ENCODE assay signal across 11 mouse cellular contexts in the genomic region with DNA sequence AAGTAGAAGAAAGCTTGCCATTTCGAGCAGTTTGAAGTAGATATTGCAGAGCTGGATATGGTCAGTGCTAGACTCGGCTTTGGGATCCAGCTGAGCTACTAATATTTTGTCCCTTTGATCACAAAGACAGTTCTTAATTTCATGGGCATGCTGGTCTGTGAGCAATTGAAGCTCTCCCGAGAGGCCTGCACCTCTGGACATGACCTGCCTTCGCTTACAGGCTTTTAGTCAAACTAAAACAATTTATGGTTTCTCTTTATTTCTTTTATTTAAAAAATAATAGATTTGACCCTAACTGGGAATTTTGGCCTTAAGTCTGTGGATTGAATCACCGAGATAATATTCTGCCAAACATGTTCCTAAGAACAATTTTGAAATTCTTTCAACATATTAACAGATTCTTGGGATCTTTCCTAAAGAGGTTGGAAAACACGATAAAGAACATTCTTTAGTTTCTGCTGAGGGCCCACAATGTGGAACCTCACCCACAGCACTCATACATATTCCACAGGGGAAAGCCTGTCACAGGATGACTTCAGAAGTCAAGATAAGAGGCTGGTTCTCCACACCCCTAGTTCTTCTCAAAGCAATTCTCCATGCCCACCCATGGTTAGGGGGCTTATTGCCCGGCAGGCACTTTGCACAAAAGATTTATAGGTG.
"Had no signal": no experiment of that assay in that cellular context is flagged by ENCODE, and none has a peak within 500 bp of the region (broad histone marks: within the 10 kb centered on the region; RNA-seq: fewer than 3 reads in every experiment).

No protein-coding gene starts in this region.

- H3K36me3 ChIP-seq: midbrain, embryonic 15.5 days had no signal

- H3K4me1 ChIP-seq: midbrain, embryonic 10.5 days; midbrain, embryonic 15.5 days had no signal

- DNase-seq: kidney, adult 18-20 months; kidney, postnatal 10 days; left cerebral cortex, postnatal 4 days; lung, adult 2 months; lung, postnatal 36 days; right cerebral cortex, postnatal 14 days; thymus, postnatal 36 days had no signal

- H3K27me3 ChIP-seq: limb, embryonic 13.5 days; midbrain, embryonic 15.5 days had no signal

- H3K4me2 ChIP-seq: limb, embryonic 13.5 days; midbrain, embryonic 15.5 days had no signal

- H3K27ac ChIP-seq: limb, embryonic 13.5 days; liver, embryonic 14.5 days; midbrain, embryonic 10.5 days; midbrain, embryonic 15.5 days had no signal

- H3K4me3 ChIP-seq: limb, embryonic 13.5 days; midbrain, embryonic 10.5 days; midbrain, embryonic 15.5 days had no signal

- ATAC-seq: midbrain, embryonic 15.5 days had no signal

- H3K9me3 ChIP-seq: limb, embryonic 13.5 days; midbrain, embryonic 10.5 days; midbrain, embryonic 15.5 days had no signal

- H3K9ac ChIP-seq: limb, embryonic 13.5 days; liver, embryonic 14.5 days; midbrain, embryonic 15.5 days had no signal
